Mouse (Mus musculus) left cerebral cortex, postnatal 25 days (tissue): ENCODE measurements around the gene Nub1. TPM values are rescaled to one million over a fixed set of nuclear protein-coding genes. Genes with fewer than 3 reads are reported as not detected.
"Not testable (repeated sequence)": the region's sequence is repeated elsewhere in the genome, so short reads cannot be mapped to it uniquely, and the experiment has no call there.

Experiments used
- DNase-seq, 2 experiments: peaks; one replicate each; pipeline ENCODE4 v3.0.0; 2022; ENCODE audit warnings: low spot score in 2 of 2, mixed read lengths in 1 of 2
- intact Hi-C: fragments of 180-260 bp; cut with DNase I; formaldehyde crosslinking; loops from one replicate; pipeline ENCODE4 v1.15.1; 2025
- total RNA-seq, 2 experiments: library from RNA; stranded (reverse); gene quantifications; 2 replicates each; pipeline ENCODE4 v1.2.3; 2021

The Nub1 gene
- total RNA-seq, 2 experiments from 2014 or later, result 70.2 to 76.1 TPM

DNA sequence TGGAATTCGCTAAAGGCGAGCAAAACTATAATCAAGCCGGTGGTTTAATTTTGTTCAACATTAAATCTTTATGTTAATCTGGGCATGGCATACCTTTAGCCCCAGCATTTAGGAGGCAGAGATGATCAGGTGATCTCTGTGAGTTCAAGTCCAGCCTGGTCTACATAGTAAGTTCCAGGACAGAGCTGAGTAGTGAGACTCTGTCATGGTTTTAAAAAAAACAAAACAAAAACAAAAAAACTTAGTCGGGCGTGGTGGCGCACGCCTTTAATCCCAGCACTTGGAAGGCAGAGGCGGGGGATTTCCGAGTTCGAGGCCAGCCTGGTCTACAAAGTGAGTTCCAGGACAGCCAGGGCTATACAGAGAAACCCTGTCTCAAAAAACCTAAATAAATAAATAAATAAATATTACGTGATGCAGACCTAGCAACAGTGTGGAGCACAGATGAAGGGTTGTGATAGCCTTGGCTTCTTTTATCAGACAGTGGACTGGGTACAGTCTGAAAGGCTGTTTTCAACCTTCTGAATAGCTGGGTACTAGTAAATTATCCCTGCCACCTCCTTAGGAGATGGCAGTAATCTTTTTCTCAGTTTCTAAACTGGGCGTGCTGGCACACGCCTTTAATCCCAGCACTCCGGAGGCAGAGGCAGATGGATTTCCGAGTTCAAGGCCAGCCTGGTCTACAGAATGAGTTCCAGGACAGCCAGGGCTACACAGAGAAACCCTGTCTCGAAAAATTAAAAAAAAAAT, 1.5 kb downstream of the Nub1 start:
- DNase-seq, intact Hi-C loops: not testable (repeated sequence)

DNA sequence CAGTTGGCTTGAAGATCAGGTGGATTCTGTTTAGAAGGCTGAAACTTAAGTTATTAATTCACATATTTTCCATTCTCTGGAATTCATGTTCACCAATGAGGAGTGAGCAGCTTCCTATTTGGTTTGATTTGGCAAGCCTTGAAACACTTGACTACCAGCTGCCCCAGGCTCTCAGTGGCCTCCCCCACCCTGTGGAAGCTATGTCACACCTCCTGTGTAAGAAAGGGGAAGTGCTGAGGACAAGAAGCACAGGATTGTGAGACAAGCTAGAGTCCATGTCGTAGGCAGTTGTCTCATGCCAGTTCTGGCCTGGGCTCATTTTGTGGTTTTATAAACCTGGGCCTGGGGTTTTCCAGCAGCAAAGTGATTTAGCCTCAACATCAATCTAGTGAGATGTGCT, 2.4 kb downstream of the Nub1 start:
- peak in 1 of 2 experiments; percentile 12 for DNase-seq
- intact Hi-C loops, result no loop called here

DNA sequence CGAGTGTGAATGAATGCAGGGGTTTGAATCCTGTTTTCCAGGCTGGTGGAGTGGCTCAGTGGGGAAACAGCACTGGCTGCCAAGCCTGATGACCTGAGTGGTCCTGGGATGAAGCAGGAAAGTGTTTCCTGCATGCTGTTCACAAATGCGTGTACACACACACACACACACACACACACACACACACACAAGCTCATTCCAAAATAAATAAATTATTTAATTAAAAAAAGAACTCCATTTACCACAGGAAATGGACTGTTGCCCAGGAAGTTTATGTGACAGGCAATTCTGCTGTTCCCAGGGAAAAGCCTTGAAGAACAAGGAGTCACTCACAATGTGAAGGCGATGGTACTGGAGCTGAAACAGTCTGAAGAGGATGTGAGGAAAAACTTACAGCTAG, 11.4 kb downstream of the Nub1 start:
- intact Hi-C loops, result no loop called here
- DNase-seq, result no peak

DNA sequence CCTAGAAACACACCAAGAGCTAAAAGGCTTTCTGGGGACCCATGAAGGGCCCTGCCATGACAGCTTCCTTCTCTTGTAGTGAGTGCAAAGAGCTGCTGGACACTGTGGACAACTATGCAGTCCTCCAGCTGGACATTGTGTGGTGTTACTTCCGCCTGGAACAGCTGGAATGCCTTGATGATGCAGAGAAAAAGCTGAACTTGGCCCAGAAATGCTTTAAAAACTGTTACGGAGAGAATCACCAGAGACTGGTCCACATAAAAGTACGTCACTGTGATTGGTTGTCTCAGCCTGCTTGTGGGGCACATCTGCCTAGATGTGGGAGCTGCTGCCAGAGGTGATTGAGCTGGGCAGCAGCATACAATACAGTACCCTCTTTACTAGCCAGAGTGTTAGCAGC, 15.9 kb downstream of the Nub1 start:
- no peak for DNase-seq
- intact Hi-C loops, result no loop called here

DNA sequence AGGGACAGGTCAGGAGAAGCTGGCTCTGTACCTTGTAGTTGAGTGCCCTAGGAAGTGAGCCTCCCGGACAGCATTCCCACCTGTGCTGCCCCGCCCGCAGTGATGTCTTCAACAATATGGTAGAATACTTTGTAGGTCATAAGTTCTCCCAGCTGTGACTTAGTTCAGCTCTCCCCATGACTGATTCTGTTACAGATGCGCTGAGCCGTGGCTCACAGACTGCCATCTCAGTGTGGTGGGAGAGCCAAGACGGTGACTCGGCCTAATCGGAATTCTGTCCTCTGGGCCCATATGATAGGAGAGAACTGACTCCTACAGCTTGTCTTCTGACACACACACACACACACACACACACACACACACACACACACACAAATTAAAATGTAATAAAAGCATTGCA, 19.3 kb downstream of the Nub1 start:
- intact Hi-C loops, result no loop called here
- DNase-seq, result no peak

DNA sequence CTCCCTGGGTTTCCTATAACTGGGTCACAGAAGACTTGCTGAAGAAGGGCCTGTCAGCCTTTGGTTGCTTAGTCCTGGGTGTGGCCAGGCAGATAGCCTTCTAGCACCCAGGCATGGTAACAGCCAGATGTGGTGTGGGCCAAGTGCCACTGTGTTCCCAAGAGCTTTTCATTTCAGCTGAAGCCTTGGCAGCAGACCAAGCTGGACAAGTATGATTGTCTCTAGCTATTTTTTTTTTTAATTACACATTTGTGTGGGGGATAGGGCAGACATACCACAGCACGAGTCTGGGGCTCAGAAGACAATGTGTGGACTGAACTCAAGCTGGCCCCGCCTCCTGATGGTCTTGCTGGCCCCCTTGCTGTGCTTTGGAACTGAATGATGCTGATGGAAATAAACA, 24.6 kb downstream of the Nub1 start:
- intact Hi-C loops, result no loop called here
- no peak for DNase-seq

DNA sequence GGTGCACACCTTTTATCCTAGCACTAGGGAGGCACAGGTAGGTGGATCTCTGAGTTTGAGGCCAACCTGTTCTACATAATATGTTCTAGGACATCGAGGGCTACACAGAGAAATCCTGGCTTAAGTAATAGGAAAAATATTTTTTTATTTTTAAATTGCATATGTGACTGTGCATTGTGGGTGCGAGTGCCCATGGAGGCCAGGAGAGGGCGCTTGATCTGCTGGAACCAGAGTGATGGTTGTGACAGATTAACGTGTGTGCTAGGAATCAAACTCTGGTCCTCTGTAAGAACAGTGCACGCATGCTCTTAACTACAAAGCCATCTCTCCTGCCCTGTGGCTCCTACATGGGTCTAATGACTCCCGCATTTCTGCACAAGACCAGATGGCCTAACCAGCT, 26.3 kb downstream of the Nub1 start:
- intact Hi-C loops, result no loop called here
- DNase-seq, result no peak

DNA sequence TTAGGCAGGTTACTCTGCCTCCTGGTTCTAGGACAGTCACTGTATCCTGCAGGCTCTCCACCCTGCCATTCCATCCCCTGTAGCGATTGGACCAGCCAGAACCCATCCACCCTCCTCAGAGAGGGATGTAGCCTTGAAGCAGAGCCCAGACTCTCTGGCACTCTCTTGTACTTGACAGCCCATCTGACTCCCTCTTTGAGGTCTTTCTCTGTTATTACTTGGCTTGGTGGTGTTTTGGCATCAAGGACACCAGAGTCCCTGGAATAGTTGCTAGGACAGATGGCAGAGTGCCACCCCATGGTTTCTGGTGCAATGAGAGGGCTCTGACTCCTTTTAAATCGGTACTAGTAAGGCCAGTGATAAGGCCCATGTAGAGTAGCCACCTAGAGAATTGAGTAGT, 27.9 kb downstream of the Nub1 start:
- peak in 1 of 2 experiments; percentile 16 for DNase-seq
- intact Hi-C loops, result no loop called here

DNA sequence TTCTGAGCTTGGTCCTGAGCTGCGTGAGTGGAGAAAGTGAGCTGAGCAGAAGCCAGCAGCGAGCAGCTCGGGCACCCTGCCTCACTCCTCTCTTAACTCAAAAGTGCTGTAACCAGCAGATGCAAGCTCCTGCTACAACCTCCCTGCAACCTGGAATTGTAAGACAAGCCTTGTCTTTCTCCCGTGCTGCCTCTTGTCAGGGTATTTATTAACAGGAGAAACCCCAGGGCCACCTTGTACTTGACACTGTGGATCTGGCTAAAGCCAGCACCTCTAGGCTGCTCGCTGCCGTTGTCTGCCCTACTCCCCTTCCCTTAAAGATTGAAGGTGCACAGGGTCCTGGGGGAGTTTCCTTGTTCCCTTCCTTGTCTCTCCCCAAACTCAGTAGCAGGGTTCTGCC, 28.7 kb downstream of the Nub1 start:
- no peak for DNase-seq
- intact Hi-C loops, result no loop called here

DNA sequence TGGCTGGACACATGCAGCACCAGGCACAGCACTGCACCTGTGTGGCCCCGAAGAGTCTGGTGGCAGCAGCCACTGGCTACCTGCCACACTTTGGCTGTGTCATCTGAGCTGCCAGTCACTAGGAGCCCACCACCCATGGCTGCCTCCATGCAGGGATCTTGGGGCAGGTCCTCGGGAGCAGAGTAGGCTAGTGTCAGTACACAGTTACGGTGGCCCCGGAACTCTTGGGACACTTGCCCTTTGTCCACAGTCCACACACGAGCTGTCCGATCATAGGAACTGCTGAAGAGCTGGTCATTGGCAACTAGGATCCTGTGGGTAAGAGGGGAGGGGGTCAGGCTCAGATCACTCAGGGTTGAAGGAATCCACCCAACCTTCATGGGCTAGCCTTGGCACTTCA, 32.7 kb downstream of the Nub1 start:
- intact Hi-C loops, result no loop called here
- DNase-seq, result no peak

DNA sequence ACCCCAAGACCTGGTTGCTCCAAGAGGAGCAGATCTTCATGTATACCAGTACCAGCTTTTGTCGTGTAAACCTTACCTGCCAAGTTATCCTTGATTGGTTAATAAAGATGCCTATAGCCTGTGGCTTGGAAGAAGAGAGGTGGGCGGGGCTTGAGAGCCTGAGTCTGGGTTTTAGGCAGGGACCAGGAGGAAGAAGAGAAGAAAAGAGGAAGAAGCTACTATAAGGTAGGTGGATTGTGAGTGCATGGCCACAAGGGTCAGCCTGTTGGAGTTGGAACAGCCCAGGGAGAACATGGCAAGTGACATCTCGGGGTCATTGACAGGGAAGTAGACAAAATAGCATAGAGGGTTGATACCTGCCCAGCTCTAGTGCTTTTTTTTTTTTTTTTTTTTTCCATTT, 34.5 kb downstream of the Nub1 start:
- no peak for DNase-seq
- intact Hi-C loops, result no loop called here

DNA sequence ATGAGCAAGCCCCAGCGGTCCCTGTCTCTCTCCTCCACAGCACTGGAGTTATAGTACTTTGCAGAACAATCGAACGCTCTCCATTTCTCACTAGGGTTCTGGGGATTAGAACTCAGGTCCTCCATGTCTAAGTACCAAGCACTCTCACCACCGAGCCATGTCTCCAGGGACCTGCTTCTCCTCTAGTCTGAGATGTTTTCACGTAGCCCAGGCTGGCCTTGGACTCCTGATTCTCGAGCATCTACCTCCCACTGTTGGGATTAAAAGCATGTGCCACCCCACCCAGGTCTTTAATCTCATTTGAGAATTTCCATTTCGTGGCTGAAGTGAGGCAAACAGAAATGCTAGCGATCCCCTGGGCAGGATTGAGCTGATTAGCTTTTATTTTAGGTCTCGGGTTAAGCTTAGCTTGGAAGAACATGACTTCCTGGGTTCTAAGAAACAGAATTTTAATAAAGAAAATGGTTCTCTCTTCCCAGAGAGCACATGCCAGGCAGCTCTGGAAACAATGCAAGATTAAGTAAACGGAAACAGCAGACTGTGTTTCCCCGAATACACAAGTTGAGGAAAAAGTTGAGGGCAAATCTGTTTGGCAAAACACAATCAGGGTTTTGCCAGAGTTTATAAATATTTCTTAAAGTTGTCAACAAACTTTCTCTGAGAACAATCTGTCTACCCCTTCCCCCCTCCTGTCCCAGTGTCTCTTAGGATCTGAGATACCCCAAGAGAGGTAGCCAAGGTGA, 38.4 kb downstream of the Nub1 start:
- no peak for DNase-seq
- intact Hi-C loops, result no loop called here

DNA sequence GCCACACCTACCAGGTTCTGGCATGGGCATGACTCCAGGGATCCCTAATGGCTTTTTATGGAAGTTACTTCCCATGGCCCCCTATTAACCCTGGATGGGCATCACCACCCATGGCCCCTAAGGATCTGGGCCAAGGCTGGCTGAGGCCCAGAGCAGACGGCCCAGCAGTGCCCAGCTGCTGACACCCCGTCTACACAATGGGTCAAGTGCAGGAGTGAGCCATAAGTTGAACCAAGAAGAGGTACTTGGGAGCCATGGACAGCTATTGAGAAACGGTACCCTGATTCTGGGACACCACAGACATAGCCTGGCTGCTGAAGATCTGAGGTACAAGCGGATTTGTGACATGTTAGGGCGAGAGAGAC, 38.9 kb downstream of the Nub1 start:
- intact Hi-C loops, result no loop called here
- no peak for DNase-seq

DNA sequence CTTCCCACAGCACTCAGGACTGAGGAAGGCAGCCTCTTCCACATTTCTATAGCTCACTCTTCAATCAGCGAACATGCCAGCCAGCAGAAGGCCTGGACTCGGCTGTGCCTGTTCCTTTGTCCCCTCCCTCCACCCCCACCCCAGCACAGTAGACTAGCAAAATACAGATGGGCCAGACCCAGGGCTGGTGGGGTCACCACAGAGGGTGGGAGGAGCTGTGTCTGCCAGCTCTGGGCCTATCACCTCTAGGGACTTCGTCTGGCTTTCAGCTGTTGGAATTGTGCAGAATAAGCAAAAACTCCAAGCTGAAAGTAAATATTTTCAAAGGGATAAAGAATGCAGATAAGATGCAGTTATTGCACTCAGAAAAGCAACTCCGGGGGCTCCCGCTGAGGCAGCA, 39.5 kb downstream of the Nub1 start:
- no peak for DNase-seq
- intact Hi-C loops, result no loop called here

DNA sequence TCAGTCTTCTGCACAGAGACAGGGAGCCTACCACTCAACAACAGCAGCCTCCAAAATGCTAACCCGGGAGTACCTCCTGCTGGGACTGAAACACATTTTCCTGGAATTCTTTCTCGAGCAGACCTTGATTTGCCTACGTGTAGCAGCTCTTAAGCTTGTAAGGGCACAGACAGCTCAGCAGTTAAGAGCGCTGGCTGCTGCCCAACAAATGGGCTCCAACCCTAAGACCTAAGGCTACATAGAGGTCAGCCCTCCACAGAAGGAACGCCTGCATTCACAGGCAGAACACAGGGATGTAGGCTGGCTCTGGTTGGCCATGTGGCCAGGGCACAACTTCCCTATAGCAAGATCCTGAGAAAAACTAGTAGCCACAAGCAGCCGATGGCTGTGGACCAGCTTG, 40.6 kb downstream of the Nub1 start:
- intact Hi-C loops, result no loop called here

DNA sequence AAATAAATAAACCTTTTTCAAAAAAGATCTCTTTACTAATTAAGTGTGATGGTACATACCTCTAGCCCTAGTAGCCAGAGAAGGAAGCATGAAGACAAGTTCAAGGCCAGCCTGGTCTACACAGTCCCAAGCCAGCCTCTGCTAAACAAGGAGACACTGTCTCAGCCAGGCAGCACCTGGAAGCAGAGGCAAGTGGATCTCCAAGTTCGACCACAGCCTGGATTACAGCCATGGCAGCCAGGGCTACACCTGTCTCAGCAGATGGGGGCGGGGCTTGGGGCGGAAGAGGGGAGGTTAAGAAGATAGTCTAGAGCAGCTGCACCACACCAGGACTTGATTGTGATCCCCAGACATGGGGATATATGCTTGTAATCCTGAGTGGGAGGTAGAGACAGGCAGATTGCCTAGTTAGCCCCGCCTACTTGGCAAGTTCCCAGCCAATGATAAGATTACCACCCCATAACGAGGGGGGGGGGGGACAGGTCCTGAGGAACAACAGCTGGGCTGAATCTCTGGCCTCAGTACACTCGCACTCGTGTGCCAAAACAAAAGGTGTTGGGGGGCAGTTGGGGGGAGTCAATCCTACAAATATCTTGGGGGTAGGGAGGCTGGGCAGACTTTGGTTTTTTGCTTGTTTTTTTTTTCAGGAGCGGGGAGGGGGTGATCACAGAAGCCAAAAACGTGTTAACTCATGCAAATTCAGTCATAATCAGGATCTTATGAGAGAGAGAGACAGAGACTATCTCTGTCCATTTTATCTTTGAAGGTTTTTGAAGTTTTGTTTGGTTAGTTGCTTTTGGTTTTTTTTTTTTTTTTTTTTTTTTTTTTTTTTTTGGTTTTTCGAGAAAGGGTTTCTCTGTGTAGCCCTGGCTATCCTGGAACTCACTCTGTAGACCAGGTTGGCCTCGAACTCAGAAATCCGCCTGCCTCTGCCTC, 41.8 kb downstream of the Nub1 start:
- intact Hi-C loops, result no loop called here
- no peak for DNase-seq

More for the DNA sequence above, 40.6 kb downstream of the Nub1 start:
- no peak for DNase-seq

DNA sequence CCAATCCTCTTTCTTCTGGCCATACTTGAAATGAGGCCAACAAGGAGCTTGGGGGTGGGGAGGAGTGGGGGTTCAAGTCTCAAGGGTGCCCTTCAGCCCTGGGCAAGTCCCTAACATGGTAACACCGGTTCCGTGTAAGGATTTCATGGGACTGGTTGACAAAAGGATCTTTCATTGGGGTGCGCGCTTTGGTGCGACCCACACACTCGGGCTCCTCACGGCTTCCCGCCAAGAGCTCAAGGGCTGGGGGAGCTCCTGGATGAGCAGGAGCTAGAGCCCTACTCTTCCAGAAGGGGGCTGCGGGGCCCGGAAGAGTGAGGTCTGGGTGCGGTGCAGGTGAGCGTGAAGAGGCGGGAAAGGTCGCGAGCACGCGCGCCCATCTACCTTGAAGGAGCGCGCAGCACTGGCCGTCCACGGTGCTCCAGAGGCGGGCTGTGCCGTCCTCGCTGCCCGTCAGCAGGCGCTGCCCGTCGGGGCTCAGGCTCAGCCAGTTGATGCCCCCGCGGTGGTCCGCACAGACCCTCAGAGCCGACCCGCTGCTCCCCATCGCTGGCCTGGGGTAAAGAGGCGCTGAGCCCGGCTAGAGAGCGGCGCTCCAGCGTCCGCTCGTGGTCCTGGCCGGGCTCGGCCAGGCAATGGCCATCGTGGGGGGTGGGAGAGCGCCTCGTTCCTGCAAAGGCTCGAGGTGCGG, 44.6 kb downstream of the Nub1 start:
- intact Hi-C loops, result no loop called here
- no peak for DNase-seq

DNA sequence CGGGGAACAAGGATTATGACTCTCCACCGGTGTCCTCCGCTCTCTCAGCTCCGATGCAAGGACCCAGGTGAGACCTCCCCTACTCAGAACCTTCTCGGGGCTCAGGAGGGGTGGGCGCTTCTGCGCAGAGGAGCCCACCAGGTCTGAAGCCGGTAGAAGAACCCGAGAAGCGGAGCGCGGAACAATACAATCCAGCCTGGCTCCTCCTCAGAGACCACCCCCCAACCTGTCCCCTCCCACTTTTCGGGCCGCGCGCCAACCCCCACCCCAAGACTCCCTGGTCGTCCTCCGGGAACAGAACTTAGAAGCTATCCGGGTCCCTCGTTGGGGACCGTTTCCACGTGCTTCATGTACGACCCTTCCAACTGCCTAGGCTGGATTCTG, 45.1 kb downstream of the Nub1 start, which contains the start of gene Wdr86:
Gene Wdr86 (minus strand): TSS at position 240 of the 384 bp plus-strand sequence.
- no peak for DNase-seq
- intact Hi-C loops, result no loop called here

DNA sequence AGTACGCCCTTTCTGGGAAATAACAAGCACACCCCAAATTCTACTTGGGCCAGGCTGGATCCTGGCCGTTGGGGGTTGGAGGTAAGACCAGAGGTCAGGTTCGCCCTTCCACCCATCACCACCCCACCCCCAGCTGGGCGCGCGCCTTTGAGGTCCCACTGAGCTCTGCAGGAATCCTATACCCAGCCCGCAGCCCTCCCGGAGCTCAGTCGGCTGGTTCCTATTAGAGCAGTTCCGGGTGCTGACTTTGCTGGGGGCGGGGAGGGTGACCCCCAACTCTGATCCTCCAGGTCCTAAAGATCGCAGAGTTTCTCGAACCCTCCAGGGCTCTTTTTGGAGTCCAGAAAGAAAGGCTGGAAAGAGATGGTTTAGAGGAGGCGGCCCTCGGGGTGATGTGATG, 45.7 kb downstream of the Nub1 start:
- intact Hi-C loops, result no loop called here
- DNase-seq, result no peak

DNA sequence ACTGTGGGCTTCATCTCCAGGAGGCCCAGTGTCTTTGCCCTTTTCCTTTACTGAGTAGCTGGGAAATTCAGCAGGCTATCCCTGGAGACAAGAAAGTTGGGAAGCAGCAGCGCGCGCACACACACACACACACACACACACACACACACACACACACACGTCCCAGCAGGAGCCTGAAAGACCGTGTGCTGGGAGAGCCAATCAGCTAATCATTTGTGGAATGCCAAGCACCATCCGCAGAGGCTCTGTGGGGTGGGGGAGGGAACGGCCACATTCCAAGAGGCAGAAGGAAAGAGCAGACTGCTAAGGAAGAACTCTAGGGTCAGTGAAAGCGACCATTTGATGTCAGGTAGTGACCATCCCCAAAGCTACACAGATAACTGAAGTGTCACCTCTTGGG, 47.8 kb downstream of the Nub1 start:
- no peak for DNase-seq
- intact Hi-C loops, result no loop called here
